Mouse (Mus musculus): ENCODE data around the gene Snapc4. TPM values are rescaled to one million over a fixed set of nuclear protein-coding genes. Genes with fewer than 3 reads are reported as not detected.
A peak's percentile ranks its signal among the peaks of the same experiment; 100 is the strongest.

Snapc4 gene
- polyA plus RNA-seq, 1 experiment, result not detected

- Histone ChIP-seq H3K4me1 (ENCODE audit: control insufficient read depth, insufficient read depth, low read length) (peaks cover 20% of the 10 kb centered on the region), H3K27ac (ENCODE audit: insufficient read depth, low read depth, low read length) (no peak overlapping the region), H3K4me3 (ENCODE audit: insufficient read depth, low read depth, low read length) (no peak overlapping the region)
- TF ChIP-seq CTCF (IDR thresholded peaks at IDR 0.05; ENCODE audit: insufficient read depth, low read depth, low read length), result no peak
- TF ChIP-seq POLR2A (IDR thresholded peaks at IDR 0.05; ENCODE audit: insufficient read depth, low read depth, low read length), result no peak
- WGBS, result 91% methylated on average over 5 of the region's 5 CpGs
These were observed 17.0 kb downstream of the Snapc4 start for GRCm38 (mm10) chr2:26363481-26363880.

GRCm38 (mm10) chr2:26362991-26363390, 17.5 kb downstream of the Snapc4 start:
- Histone ChIP-seq H3K27ac (ENCODE audit: insufficient read depth, low read depth, low read length) (no peak overlapping the region), H3K4me3 (ENCODE audit: insufficient read depth, low read depth, low read length) (no peak overlapping the region), H3K4me1 (ENCODE audit: control insufficient read depth, insufficient read depth, low read length) (peaks cover 24% of the 10 kb centered on the region)
- 85% methylated on average over 5 of the region's 5 CpGs for WGBS
- TF ChIP-seq POLR2A (IDR thresholded peaks at IDR 0.05; ENCODE audit: insufficient read depth, low read depth, low read length) (no peak), CTCF (IDR thresholded peaks at IDR 0.05; ENCODE audit: insufficient read depth, low read depth, low read length) (no peak)

DNA sequence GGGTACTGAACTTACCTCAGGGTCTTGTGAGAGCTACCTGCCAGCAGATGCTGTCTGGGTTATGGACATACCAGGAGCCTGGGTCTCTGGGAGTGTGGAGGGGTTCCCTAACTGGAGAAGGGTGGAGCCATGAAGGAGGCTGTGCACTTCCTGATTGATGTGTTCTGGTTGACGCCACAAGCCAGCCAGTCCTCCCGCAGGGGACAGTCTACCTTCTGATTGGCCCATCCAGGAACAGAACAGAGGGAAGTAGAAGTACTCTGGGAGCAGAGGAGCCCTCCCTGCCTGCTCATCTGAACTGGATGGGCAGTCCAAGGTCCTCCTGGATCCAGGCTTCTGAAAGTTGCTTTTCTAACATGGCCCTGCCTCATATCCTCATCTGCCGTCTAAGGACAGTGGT, 19.7 kb downstream of the Snapc4 start, which contains the start of gene Card9:
TSS of gene Card9 (minus strand) at position 147 of the 400 bp plus-strand sequence.
- Histone ChIP-seq H3K4me1 (ENCODE audit: control insufficient read depth, insufficient read depth, low read length) (peaks cover 39% of the 10 kb centered on the region), H3K27ac (ENCODE audit: insufficient read depth, low read depth, low read length) (peak within 1 kb of the TSS; percentile 22), H3K4me3 (ENCODE audit: insufficient read depth, low read depth, low read length) (no peak within 1 kb of the TSS)
- no peak for TF ChIP-seq CTCF (IDR thresholded peaks at IDR 0.05; ENCODE audit: insufficient read depth, low read depth, low read length)
- WGBS, result 74% methylated on average over 3 of the region's 3 CpGs

DNA sequence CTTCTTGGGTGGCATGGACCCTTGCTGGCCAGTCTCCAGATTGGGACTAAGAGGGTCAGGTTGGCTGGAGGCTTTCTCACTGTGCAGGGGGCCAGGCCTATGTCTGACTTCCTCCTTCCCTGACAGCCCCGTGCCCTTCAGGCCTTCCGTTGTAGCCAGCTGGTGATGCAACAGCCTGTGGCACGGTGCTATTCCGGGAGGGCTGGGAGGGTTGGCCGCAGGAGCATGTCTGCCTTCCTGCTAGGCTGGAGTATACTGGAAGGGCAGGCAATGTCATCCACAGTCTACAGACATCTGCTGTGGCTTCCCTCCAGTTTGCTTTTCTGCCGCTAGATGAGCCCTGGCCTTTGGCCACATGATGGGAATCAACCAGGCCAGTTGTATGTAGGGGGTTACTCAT, 20.5 kb downstream of the Snapc4 start:
- TF ChIP-seq POLR2A (IDR thresholded peaks at IDR 0.05; ENCODE audit: insufficient read depth, low read depth, low read length) (no peak), CTCF (IDR thresholded peaks at IDR 0.05; ENCODE audit: insufficient read depth, low read depth, low read length) (no peak)
- H3K27ac ChIP-seq (ENCODE audit: insufficient read depth, low read depth, low read length), result peak overlapping the region; percentile 22
- WGBS, result 49% methylated on average over 6 of the region's 6 CpGs
- peaks cover 44% of the 10 kb centered on the region for H3K4me1 ChIP-seq (ENCODE audit: control insufficient read depth, insufficient read depth, low read length)
- no peak overlapping the region for H3K4me3 ChIP-seq (ENCODE audit: insufficient read depth, low read depth, low read length)

DNA sequence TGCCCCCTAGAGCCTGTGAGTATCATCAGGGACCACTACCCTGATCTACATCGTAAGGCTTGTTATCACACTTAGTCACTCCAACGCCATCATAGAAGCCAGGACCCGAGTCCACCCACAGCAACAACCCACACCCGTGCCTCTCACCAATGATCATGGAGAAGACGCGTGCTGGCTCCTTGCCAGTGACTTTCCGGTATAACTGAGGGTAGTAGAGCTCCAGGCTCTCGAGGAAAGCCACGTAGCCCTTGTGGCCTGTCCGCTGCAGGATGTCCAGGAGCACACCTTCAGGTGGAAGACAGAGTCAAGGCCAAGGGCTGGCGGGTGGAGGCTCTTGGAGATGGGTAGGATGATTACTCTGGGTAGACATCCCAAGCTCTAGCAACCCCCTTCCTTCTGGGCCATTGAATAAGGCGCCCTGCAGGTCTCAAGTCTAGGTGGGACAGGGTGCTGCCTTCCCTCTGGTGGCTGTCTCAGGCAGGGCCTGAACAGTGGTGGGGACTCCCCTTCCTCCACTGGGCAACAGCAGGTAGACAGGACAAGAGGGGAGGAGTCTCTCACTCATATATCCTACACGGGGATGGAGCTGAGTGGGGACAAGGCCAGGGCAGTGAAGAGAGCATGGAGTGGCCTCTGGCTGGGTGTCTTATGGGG, 21.7 kb downstream of the Snapc4 start:
- H3K4me1 ChIP-seq (ENCODE audit: control insufficient read depth, insufficient read depth, low read length), result peaks cover 55% of the 10 kb centered on the region
- 68% methylated on average over 13 of the region's 13 CpGs for WGBS
- no peak overlapping the region for H3K4me3 ChIP-seq (ENCODE audit: insufficient read depth, low read depth, low read length)
- no peak for TF ChIP-seq CTCF (IDR thresholded peaks at IDR 0.05; ENCODE audit: insufficient read depth, low read depth, low read length)
- no peak for TF ChIP-seq POLR2A (IDR thresholded peaks at IDR 0.05; ENCODE audit: insufficient read depth, low read depth, low read length)
- H3K27ac ChIP-seq (ENCODE audit: insufficient read depth, low read depth, low read length), result no peak overlapping the region

- H3K4me1 ChIP-seq (ENCODE audit: control insufficient read depth, insufficient read depth, low read length), result peaks cover 60% of the 10 kb centered on the region
- no peak overlapping the region for H3K27ac ChIP-seq (ENCODE audit: insufficient read depth, low read depth, low read length)
- WGBS, result 47% methylated on average over 15 of the region's 15 CpGs
- H3K4me3 ChIP-seq (ENCODE audit: insufficient read depth, low read depth, low read length), result no peak overlapping the region
- TF ChIP-seq CTCF (IDR thresholded peaks at IDR 0.05; ENCODE audit: insufficient read depth, low read depth, low read length) (no peak), POLR2A (IDR thresholded peaks at IDR 0.05; ENCODE audit: insufficient read depth, low read depth, low read length) (no peak)
These were observed 23.0 kb downstream of the Snapc4 start for GRCm38 (mm10) chr2:26357484-26357883.

GRCm38 (mm10) chr2:26356678-26357077, 23.8 kb downstream of the Snapc4 start:
- peaks cover 62% of the 10 kb centered on the region for H3K4me1 ChIP-seq (ENCODE audit: control insufficient read depth, insufficient read depth, low read length)
- WGBS, result 64% methylated on average over 7 of the region's 7 CpGs
- TF ChIP-seq POLR2A (IDR thresholded peaks at IDR 0.05; ENCODE audit: insufficient read depth, low read depth, low read length) (no peak), CTCF (IDR thresholded peaks at IDR 0.05; ENCODE audit: insufficient read depth, low read depth, low read length) (no peak)

DNA sequence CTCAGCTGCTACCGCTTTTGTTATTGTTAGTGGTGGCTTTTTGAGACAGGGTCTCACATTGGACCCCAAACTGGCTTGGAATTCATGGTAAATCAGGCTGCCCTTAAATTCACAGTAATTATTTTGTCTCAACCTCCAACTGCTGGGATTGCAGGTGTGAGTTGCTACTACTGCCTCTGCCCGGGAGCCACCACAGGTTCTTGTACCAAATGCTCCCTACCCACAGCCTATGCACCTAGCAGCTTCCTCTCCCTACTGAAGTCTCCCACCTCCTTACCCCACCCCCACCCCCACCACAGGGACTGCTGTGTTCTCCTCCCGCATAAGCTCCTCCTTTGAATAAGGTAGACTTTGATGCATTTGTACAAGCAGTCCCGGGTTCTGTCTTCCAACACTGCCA, 24.2 kb downstream of the Snapc4 start:
- peaks cover 63% of the 10 kb centered on the region for H3K4me1 ChIP-seq (ENCODE audit: control insufficient read depth, insufficient read depth, low read length)
- no peak overlapping the region for H3K4me3 ChIP-seq (ENCODE audit: insufficient read depth, low read depth, low read length)
- H3K27ac ChIP-seq (ENCODE audit: insufficient read depth, low read depth, low read length), result no peak overlapping the region
- TF ChIP-seq POLR2A (IDR thresholded peaks at IDR 0.05; ENCODE audit: insufficient read depth, low read depth, low read length) (no peak), CTCF (IDR thresholded peaks at IDR 0.05; ENCODE audit: insufficient read depth, low read depth, low read length) (no peak)
- 69% methylated on average over 4 of the region's 4 CpGs for WGBS

More at GRCm38 (mm10) chr2:26356678-26357077, 23.8 kb downstream of the Snapc4 start:
- Histone ChIP-seq H3K4me3 (ENCODE audit: insufficient read depth, low read depth, low read length) (no peak overlapping the region), H3K27ac (ENCODE audit: insufficient read depth, low read depth, low read length) (no peak overlapping the region)

DNA sequence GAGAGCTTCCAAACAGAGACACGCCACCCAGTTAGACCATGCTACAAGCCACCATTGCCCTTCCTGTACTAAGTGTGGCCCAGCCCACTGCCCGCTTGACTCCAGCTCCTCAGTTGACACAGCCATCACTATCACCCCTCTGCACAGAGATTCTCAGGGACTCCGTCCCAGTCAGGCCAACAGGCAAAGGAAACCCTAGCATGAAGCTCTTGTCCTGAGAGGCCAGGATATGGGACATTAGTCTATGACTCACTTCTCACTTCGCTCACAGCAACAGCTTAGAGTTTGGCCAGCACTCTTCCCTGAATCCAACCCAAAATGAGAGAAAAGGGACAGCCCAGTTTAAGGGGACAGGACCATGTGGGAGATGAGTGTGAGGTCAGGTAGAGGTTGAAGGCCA, 26.1 kb downstream of the Snapc4 start:
- Histone ChIP-seq H3K4me1 (ENCODE audit: control insufficient read depth, insufficient read depth, low read length) (peaks cover 71% of the 10 kb centered on the region), H3K4me3 (ENCODE audit: insufficient read depth, low read depth, low read length) (peak overlapping the region; percentile 91; the same call in 1 of the 2 replicates), H3K27ac (ENCODE audit: insufficient read depth, low read depth, low read length) (0 out of 2 replicates have a peak overlapping the region, but pooled peaks have one; percentile 9)
- TF ChIP-seq POLR2A (IDR thresholded peaks at IDR 0.05; ENCODE audit: insufficient read depth, low read depth, low read length), result no peak
- TF ChIP-seq CTCF (IDR thresholded peaks at IDR 0.05; ENCODE audit: insufficient read depth, low read depth, low read length), result no peak
- 87% methylated on average over 4 of the region's 4 CpGs for WGBS

Measured in olfactory bulb, adult 2 months (tissue).